Mouse (Mus musculus) lung, adult 18-20 months (tissue): ENCODE data around the gene Arhgef18.

Source experiments
- DNase-seq, 2 experiments: peaks; one replicate each; pipeline ENCODE4 v3.0.0; 2022; ENCODE audit warnings: mixed read lengths in 2 of 2

The Arhgef18 gene

DNA sequence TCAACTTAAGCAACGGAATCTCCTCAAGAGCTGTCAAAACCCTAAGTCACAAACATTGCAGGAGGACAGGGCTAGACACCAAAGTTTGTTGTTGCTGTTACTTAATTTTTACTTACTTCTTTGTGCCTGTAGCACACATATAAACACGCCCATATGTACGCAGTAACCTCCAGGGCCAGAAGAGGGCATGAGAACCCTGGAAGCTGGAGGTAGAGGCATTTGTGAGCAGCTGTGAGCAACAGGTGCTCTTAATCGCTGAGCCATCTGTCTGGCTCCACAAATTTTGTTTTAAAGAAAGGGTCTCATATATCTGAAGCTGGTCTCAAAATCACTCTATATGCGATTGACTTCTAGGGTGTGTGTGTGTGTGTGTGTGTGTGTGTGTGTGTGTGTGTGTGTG, 71.5 kb downstream of the Arhgef18 start:
- DNase-seq: peak in 1 of 2 experiments; percentile 28

DNA sequence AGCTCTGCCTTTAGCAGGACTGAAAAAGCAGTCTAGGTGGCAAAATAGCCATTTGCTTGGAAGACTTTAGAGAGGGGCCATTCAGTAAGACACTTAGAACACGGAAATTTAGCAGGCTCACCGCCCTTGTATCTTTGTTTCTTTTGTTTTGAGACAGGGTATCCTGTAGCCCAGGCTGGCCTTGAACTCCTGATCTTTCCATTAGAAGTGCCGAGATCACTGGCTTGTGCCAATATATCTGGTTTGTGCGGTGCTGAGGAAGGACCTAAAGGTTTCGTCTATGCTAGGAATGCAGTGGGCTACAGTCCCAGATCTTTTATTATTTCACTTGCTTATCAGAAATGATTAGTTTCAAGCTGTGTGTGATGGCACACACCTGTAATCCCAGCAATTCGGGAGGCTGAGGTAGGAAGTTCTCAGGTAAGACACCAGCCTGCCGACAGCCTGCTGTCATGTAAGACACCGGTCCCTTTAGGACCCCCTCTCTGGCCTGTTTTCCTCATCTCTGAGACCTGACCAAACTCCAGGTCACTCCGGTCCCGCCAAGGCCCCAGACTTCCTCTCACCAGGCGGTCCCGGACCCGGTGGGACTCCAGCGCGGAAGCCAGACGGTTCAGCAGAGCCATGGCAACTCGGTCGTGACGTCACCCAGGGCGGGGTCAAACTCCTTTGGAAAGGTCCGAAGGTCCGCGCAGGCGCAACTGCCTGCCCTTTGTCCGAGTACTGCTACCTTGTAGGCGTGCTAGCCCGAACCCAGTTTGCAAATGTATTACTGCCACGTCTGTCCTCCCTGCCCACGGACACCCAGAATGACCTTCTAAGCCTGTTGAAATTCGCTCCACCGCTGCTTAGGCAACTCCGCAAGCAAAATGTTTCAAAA, 74.4 kb downstream of the Arhgef18 start, which contains the start of gene Pex11g:
Gene Pex11g, minus strand, starts transcription at position 675 of the 880 bp plus-strand sequence.
- DNase-seq: peak; percentile 99 to 100

GRCm38 (mm10) chr8:3467886-3468545, 75.2 kb downstream of the Arhgef18 start:
- DNase-seq: no peak

DNA sequence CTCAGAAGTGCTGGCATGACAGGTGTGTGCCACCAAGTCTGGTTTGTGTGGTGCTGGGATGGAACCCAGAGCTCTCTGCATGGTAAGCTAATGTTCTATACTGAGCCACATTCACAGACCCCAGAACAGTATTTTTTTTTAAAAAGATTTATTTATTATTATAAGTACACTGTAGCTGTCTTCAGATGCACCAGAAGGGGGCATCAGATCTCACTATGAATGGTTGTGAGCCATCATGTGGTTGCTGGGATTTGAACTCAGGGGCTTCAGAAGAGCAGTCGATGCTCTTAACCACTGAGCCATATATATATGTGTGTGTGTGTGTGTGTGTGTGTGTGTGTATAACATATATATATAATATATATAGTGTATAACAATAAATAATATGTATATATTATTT, 76.0 kb downstream of the Arhgef18 start:
- DNase-seq: no peak

GRCm38 (mm10) chr8:3470562-3470961, 77.8 kb downstream of the Arhgef18 start, which contains the start of gene Tex45:
Gene Tex45 (plus strand): TSS chr8:3470862.
- DNase-seq: no peak

DNA sequence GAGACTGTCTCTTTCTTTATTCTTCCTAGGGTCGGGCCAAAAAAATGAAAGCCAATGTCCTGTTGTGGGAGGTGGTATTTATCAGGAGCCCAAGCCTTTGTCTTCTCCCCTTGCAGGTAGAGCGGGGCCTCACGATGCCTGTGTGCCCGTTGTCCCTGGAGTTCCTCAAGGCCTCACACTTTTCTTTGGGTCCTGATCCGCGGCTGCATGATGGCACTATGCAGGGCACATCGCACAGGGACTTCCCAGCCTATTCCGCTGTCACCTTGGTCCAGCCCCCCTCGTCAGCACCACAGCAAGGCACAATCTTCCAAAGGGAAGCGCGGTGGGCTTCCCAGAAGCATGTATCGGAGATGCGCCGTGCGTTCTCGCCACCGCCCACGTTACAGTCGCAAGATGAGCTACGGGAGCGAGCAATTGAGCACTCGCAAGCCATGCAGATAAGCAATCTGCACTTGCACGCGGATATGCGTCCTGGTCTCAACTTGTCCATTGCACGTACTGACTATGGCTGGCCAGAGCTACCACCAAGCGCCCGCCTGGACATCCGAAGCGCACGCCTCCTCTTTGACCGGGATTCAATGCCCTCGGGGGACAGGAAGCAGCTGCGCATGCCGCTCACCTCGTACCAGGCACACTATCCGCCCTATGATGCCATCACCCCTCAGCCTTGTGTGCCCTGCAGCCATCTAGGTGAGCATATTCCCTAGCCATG, 83.1 kb downstream of the Arhgef18 start:
- DNase-seq: no peak

- DNase-seq: no peak
Observed at GRCm38 (mm10) chr8:3480221-3480785, 87.5 kb downstream of the Arhgef18 start.

DNA sequence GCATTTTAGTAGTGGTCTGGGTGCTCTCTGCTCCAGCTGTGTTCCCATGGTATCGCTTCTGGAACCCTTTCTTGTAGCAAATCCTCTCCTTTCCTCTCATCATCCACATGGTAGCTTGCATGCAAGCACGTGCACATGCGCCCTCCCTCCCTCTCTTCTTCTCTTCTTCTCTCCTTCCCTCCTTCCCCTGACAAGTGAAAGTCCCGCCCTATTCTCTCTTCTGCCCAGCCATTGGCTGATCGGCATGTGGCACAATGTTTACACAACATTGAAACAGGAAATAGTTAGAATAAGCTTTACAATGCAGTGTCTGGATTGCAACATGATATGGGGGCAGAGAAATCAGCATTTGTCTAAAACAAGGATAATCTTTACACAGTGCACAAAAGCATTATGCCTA, 88.8 kb downstream of the Arhgef18 start:
- peak in 1 of 2 experiments; percentile 31 for DNase-seq

- no peak for DNase-seq
Observed at GRCm38 (mm10) chr8:3482240-3482740, 89.5 kb downstream of the Arhgef18 start.

DNA sequence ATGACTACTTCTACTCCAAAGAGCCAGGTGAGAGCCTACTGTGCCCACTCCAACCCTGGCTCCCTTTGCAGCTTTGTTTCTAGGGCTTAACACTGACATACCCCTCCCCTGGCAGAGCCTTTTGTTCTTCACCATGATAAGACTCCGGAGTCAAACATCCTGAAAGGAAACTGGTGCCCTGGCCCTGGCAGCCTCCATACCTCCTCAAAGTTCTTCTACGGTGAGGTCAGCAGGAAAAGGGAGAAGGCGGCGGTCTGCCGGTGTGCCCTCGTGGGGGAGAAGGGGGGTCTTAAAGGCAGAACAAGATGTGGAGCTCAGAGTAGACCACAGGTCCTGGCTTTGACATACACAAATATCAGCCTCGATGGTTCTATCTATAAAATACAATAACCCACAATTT, 90.7 kb downstream of the Arhgef18 start:
- peak; percentile 31 to 46 for DNase-seq

- DNase-seq: no peak
Observed at GRCm38 (mm10) chr8:3485192-3485591, 92.4 kb downstream of the Arhgef18 start.

GRCm38 (mm10) chr8:3492901-3493844, 100.4 kb downstream of the Arhgef18 start, which contains the start of gene Zfp358:
Gene Zfp358 (plus strand): TSS chr8:3493138.
- peak; percentile 67 to 78 for DNase-seq

- no peak for DNase-seq
Observed at GRCm38 (mm10) chr8:3493845-3494208, 101.0 kb downstream of the Arhgef18 start.

GRCm38 (mm10) chr8:3495578-3496427, 103.0 kb downstream of the Arhgef18 start:
- no peak for DNase-seq

DNA sequence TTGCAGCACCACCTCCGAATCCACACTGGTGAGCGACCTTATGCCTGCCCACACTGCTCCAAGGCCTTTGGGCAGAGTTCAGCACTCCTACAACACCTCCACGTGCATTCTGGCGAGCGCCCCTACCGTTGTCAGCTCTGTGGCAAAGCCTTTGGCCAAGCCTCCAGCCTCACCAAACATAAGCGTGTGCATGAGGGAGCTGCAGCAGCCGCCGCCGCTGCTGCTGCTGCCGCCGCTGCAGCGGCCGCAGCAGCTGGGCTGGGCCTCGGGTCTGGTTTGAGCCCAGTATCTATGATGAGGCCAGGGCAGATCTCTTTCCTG, 103.6 kb downstream of the Arhgef18 start:
- no peak for DNase-seq

DNA sequence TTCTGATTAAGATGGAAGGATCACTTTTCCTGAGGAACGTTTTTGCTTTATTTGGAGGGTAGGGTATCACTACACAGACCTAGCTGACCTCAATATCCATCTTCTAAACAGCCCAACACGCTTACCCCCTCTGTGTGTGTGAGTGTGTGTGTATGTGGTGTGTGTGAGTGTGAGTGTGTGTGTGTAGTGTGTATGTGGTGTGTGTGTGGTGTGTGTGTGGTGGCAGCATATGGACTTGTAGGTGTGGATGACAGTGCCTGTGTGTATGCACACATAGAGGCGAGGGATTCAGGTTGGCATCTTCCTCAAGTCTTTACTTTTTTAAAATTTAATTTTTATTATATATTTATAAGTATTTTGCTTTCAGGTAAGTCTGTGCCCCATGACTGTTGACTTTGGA, 105.8 kb downstream of the Arhgef18 start:
- DNase-seq: no peak

- no peak for DNase-seq
Observed at GRCm38 (mm10) chr8:3499751-3500150, 106.9 kb downstream of the Arhgef18 start.

GRCm38 (mm10) chr8:3500235-3501090, 107.7 kb downstream of the Arhgef18 start, which contains the start of gene Mcoln1:
Gene Mcoln1 (plus strand): TSS chr8:3500457.
- DNase-seq: peak; percentile 98 to 99

GRCm38 (mm10) chr8:3502217-3502616, 109.4 kb downstream of the Arhgef18 start:
- no peak for DNase-seq
